Mouse (Mus musculus) cerebral cortex, adult 2 months (tissue): ENCODE measurements around the gene Nasp.

ENCODE experiments used
- WGBS: fragments of 180-500 bp; shearing (Covaris S2); methylation state at CpG from one replicate; pipeline ENCODE4 v1.1.7; 2018; 5-methylcytosine and 5-hydroxymethylcytosine counted together

Gene Nasp

DNA sequence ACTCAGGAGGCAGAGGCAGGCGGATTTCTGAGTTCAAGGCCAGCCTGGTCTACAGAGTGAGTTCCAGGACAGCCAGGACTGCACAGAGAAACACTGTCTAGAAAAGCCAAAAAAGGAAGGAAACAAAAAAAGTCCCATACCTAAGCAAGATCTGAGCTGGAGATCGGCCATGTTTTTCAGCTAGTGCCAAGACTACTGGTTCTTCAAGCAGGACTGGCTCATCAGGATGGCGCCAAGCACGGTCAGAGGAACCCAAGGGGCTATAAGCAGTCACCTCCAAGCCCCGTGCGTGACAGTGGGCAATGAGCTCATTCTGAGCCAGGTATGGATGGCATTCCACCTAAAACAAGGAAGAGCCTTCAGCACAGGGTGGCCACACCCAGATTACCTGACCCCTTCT, 11.1 kb upstream of the Nasp start:
- WGBS: 86% methylated on average over 6 of the region's 6 CpGs

- WGBS: 30% methylated on average over 1 of the region's 1 CpGs
Observed at GRCm38 (mm10) chr4:116635197-116635596, 7.5 kb upstream of the Nasp start.

- WGBS: under 1% methylated on average over 13 of the region's 13 CpGs
Observed at GRCm38 (mm10) chr4:116627359-116627716, 403 bp downstream of the Nasp start.

DNA sequence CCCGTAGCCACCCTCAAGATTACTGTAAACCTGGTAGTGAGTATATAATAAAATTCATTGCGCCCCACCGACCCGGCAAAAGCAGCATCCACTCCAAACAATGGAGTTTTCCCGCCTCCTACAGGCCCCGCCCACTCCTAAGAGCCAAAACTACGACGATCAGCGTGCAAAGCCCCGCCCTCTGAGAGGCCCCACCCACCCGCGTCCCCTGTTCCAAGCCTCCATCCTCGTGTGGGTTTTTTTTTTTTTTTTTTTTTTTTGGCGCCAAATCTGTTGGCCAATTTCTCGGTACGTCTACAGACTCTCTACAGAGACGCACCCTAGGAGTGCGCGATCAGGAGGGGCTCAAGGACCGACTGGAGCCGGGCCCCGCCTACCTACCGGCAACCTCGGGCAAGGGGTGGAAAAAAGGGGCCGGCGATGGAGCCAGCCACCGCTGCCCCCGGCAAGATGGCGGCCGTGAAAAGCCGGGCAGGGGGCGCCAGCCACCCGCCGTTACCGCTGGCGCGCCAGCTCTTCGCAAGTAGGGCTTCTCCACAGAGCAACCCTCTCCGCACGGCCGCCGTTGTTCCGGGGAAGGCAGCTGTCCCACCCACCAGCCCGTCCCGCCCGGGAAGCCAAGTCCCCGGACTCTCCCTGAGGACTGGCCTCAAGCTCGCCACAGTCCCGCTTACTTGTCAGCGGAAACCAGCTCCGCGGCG, 933 bp downstream of the Nasp start:
- WGBS: under 1% methylated on average over 48 of the region's 53 CpGs

GRCm38 (mm10) chr4:116624831-116625230, 2.9 kb downstream of the Nasp start:
- WGBS: 94% methylated on average over 4 of the region's 4 CpGs

DNA sequence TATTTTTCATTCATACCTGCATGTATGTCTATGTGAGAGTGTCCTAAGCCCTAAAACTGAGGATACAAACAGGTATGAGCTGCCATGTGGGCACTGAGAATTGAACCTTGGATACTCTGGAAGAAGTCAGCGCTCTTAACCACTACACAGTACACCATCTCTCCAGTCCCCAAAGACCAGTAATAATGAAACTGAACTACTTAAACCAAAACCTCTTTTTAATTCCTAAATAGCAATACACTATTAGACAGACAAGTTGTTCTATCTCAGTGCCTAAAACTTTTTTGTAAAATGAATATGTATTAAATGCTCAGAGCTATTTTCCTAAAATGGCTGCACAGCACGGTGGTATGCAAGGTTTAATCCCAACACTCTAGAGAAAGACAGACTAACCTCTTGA, 12.5 kb downstream of the Nasp start:
- 95% methylated on average over 2 of the region's 2 CpGs for WGBS

DNA sequence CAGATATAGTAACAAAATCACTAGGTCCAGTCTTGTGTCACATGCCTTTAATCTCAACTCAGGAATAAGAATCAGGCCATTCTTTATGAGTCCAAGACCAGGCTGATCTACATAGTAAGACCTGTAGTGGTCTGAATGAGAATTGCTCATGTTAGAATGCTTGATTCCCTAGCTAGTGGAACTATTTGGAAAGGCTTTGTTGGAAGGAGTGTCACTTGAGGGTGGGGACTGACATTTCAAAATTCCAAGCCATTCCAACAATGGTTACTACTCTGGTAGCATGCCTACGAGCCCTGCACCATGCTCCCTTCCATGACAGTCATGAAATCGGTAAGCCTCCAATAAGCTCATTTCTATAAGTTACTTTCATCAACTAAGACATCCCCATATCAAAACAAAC, 15.1 kb downstream of the Nasp start:
- WGBS: 99% methylated on average over 2 of the region's 2 CpGs

- under 1% methylated on average over 50 of the region's 50 CpGs for WGBS
Observed at GRCm38 (mm10) chr4:116596978-116597881, 30.5 kb downstream of the Nasp start.

DNA sequence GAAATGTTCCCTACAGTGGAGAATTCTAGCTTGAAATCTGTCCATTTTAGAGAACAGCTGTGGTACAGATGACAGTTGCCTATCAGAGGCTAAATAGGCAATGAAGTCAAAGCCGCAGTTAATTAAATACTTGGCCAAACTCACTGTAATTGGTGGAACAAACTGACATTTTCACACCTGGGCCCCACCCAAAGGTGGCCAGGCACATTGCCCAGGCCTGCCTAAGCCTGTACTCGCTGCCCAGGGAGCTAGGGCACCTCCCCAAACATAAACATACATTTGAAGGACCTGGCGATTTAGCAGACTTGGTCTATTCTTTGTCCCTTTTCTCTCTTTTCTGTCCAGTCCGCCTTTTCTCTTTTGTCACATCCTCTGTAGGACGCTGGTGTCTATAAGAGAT, 31.4 kb downstream of the Nasp start, which contains the start of gene Ccdc17:
Gene Ccdc17 (plus strand): TSS at position 276 of the 400 bp plus-strand sequence.
- 19% methylated on average over 5 of the region's 5 CpGs for WGBS

GRCm38 (mm10) chr4:116595793-116596192, 31.9 kb downstream of the Nasp start:
- 85% methylated on average over 8 of the region's 8 CpGs for WGBS

GRCm38 (mm10) chr4:116558151-116558882, 69.4 kb downstream of the Nasp start:
- 1% methylated on average over 15 of the region's 15 CpGs for WGBS

- under 1% methylated on average over 78 of the region's 78 CpGs for WGBS
Observed at GRCm38 (mm10) chr4:116557306-116558121, 70.2 kb downstream of the Nasp start, which contains the start of gene Gpbp1l1. Gene Gpbp1l1 (plus strand): TSS chr4:116557658.

GRCm38 (mm10) chr4:116556561-116557305, 71.0 kb downstream of the Nasp start:
- under 1% methylated on average over 28 of the region's 28 CpGs for WGBS

GRCm38 (mm10) chr4:116555413-116556300, 72.1 kb downstream of the Nasp start, which contains the start of gene Tmem69:
Gene Tmem69 (minus strand): TSS chr4:116555936.
- WGBS: 1% methylated on average over 23 of the region's 23 CpGs

DNA sequence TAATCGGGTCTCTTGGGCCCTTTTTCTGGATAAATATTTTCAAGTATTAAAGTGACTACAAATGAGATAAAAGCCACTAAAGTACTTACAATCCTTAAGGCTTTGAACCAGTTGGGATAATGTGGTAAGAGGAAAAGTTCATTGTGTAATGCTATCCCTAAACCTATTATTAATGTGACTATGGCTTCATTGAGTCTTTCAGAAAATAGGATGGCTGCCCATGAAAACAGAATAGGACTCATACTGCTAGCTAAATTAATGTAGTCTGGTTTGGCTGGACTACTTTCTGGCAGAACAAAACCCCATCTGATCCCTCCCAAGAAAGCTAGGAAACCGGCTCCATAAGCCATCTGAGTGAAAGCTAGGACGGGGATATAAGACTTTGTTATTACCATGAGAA, 74.7 kb downstream of the Nasp start:
- WGBS: 72% methylated on average over 3 of the region's 3 CpGs
